Mouse (Mus musculus): ENCODE measurements around the gene Tssk6. TPM values are rescaled to one million over a fixed set of nuclear protein-coding genes. Genes with fewer than 3 reads are reported as not detected.

Gene Tssk6
- total RNA-seq (2021): not detected
- long read RNA-seq, experiment 1, partial matches to known transcripts: 0 of 1 reads
- long read RNA-seq, experiment 1, other reads (novel, unspliced or antisense): 0 of 1 reads
- long read RNA-seq, experiment 2: 0 reads

- no peak for DNase-seq (ENCODE audit: low spot score)
Measured at GRCm38 (mm10) chr8:69902163-69903062, at the start of gene Tssk6, which contains the start of the genes Ndufa13 and Yjefn3. Gene Tssk6, plus strand, starts transcription at chr8:69902184. Gene Ndufa13, minus strand, starts transcription at chr8:69902558. Gene Yjefn3, minus strand, starts transcription at chr8:69902712.

DNA sequence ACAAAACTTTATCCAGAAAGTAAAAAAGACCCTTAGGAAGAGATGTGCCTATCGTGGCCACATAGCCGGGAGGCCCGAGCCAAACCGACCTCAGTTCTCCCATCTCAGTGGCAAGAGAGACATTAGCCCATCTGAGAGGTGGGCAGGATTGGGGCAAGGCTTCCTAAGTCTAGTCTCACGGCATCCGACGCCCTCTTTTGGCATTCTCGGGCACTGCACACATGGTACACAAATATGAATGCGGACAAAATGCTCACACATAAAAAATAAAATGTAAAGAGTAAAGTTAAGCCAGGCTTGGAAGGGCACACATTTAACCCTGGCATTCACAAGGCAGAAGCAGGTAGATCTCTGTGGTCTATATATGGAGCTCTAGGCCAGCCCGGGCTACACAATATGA, 48.1 kb upstream of the Tssk6 start:
- DNase-seq (ENCODE audit: low spot score): no peak

GRCm38 (mm10) chr8:69860807-69861206, 41.2 kb upstream of the Tssk6 start:
- DNase-seq (ENCODE audit: low spot score): no peak

DNA sequence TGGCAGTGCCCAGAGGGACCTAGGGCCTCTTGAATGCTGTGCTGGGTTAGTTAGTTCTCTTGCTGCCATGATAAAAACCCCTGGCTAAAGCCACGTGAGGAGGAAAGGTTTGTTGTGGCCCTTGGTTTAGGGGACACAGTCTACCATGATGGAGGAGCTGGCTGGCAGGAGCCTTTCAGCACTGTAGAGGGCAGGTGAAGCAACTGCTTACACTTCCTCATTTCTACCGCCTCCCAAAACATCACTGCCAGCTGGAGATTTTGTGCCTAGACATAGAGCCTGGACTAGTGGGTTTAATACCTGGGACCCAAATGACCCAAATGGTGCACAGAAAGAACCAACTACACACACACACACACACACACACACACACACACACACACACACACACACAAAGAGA, 40.7 kb upstream of the Tssk6 start:
- DNase-seq (ENCODE audit: low spot score): no peak

DNA sequence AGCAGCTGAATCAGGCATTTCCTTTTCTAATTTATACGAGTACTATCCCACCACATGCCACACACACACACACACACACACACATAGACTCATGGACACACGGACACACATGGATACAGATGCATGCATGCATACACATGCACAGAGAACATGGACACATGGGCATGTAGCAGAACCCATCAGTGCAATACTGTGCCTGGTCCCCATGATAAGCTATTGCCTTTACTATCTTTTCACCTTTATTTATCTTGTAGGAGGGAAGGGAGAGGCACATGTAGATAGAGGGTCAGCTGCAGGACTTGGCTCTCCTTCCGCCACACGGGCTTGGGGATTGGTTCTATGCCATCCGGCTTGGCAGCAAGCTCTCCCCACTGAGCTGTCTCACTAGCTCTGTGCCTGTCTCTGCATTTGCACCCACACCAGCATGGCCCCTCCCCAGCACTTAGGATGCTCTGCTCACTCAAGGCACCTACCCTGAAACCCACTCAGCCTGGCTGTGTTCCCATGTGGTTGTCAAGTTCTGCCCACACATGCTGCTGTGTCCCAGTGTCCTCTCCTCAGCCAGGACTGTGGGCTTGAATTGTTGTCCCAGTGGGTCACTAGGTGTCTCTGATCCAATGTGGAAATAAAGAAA, 38.5 kb upstream of the Tssk6 start:
- DNase-seq (ENCODE audit: low spot score): no peak

DNA sequence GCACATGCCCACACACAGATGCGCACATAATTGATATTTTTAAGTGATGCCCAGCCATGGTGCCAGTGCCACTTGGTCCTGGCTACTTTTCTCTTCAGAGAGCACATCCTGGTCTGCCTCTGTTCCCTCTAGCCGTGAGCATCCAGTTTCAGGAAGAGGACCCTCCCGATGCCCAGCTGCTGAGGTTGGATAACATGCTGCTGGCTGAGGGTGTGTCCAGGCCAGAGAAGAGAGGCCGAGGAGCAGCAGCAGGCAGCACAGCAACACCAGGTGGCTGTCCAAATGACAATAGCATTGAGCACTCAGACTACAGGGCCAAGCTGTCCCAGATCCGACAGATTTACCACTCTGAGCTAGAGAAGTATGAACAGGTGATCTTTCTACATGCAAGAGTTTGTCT, 37.8 kb upstream of the Tssk6 start:
- DNase-seq (ENCODE audit: low spot score): no peak

- DNase-seq (ENCODE audit: low spot score): peak; percentile 30
Measured at GRCm38 (mm10) chr8:69867696-69868326, 34.2 kb upstream of the Tssk6 start.

DNA sequence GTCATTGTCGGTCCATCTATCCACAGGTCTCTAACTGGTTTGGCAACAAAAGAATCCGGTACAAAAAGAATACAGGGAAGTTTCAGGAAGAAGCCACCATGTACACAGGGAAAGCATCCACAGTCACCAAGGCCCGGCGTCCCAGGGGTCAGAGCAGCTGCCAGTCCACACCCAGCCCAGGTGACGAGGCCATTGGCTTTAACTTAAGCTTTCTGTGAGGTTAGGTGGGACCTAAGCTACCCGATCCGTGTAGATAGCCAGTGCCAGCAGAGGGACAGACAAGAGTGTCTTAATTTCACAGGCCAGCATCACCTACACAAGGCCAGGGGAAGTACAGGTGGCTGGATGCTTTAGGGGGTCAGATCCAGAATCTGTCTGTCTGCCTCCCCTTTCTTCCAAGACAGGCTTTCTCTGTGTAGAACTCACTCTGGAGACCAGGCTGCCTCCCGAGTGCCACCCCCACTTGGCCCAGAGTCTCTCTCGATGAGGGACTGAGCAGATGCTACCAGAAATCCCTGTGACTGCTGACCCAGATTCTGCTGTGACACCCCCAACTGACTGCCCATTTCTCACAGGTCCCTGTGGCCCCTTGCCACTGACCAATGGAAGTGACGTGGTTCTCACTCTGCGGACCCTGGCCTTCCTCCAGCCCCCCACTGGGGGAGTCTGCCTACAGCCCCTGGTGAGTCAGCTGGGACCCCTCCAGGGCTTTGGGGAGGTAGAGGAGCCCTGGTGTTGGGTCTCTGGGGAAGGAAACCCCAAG, 31.8 kb upstream of the Tssk6 start:
- no peak for DNase-seq (ENCODE audit: low spot score)

- DNase-seq (ENCODE audit: low spot score): no peak
Measured at GRCm38 (mm10) chr8:69870907-69871306, 31.1 kb upstream of the Tssk6 start.

DNA sequence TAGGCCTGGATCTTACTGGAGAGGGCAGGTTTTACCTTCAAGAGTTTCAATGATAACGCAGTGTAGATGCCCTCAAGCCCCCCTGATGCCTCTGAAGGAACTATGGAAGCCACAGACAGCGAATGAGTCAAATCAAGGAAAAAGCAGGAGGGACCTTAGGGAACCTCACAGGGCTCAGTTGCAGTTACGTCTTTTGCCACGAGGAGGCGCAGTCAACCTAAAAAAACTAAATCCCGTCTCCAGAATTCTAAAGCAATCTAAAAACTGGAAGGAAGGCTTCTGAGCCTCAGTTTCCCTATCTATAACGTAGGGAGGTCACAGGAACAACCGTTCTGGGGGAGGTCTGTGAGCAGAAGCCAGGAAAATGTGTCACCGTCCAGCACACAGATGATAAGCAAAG, 27.8 kb upstream of the Tssk6 start:
- DNase-seq (ENCODE audit: low spot score): peak; percentile 61

GRCm38 (mm10) chr8:69874654-69875053, 27.3 kb upstream of the Tssk6 start:
- peak; percentile 69 for DNase-seq (ENCODE audit: low spot score)

DNA sequence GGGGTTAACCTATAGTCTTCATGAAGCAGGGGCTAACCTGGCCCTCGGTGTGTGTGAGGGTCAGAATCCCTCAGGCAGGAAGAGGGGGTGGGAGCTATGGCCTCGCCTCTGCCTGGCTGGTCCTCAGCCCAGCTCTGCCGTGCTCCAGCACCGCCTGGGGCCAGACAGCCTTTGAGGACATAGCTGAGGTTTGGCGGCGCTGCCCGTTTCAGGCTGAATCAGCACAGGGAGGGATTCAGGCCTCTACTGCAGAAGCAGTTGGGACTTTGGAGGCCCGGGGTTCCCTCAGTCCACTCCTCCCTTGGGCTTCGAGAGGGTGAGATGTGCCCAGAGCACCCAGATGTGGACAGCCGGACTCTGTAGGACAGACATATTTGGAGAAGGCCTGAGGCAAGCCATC, 25.9 kb upstream of the Tssk6 start:
- DNase-seq (ENCODE audit: low spot score): no peak

GRCm38 (mm10) chr8:69876967-69877366, 25.0 kb upstream of the Tssk6 start:
- DNase-seq (ENCODE audit: low spot score): no peak

- DNase-seq (ENCODE audit: low spot score): no peak
Measured at GRCm38 (mm10) chr8:69877396-69877795, 24.6 kb upstream of the Tssk6 start.

DNA sequence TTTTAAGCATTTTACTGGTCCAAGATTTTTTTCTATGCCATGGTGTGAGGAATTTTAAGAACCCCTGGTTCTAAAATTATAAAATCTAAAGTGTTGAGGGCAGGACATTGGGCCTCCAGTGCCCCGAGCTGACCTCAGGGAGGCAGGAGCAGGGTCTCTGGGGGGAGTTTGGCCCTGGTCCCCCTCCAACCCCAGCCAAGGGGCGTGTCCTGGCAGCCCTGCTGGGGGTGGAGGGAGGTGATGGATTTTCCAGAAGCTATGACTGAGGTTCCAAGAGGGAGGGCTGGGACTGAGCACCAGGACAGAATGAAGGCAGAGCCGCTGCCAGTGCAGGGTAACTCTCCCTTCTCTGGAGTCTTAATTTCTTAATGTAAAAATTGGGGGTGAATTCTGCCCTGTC, 24.0 kb upstream of the Tssk6 start:
- no peak for DNase-seq (ENCODE audit: low spot score)

DNA sequence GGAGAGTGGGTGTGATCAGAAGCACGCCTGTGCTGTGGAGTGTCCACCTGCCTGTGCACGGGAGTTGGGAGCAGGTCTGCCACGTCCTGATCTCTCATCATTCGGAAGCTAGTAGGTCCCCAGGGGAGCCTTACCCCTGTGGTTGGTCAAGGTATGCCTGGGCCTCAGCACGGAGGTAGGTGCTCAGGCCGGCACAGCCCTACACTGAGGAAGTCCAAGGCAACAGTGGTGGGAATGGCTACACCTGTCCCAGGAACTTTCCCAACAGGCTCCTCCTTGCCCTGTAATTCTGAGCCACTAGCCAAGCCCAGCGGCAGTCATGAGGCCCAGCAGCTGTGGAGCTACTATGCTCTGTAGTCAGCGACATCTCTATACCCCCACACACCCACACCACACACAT, 22.3 kb upstream of the Tssk6 start:
- DNase-seq (ENCODE audit: low spot score): no peak

GRCm38 (mm10) chr8:69880841-69881240, 21.1 kb upstream of the Tssk6 start:
- no peak for DNase-seq (ENCODE audit: low spot score)

GRCm38 (mm10) chr8:69881261-69881865, 20.6 kb upstream of the Tssk6 start:
- DNase-seq (ENCODE audit: low spot score): no peak

- no peak for DNase-seq (ENCODE audit: low spot score)
Measured at GRCm38 (mm10) chr8:69882021-69882756, 19.8 kb upstream of the Tssk6 start.

All from gastrocnemius, adult 18-20 months (tissue).